Mouse (Mus musculus) liver, embryonic 12.5 days (tissue): Measurements from ENCODE around the gene Fam189b. TPM values are rescaled to one million over a fixed set of nuclear protein-coding genes. Genes with fewer than 3 reads are reported as not detected.

Source experiments
- ATAC-seq: fragments of 200-750 bp; cut with Nextera tagmentation; 2 replicates; pipeline ENCODE4 v1.8.0; 2017; ENCODE audit warnings: moderate number of reproducible peaks, mild to moderate bottlenecking, moderate library complexity
- H3K27ac ChIP-seq: fragments of 300-500 bp; sonication (generic); 2 replicates; pipeline ENCODE4 v1.5.1; 2016; ENCODE audit warnings: mild to moderate bottlenecking
- H3K27me3 ChIP-seq: fragments of 300-500 bp; sonication (generic); replicated peaks from 2 replicates; pipeline ENCODE4 v1.6.1; 2016; ENCODE audit warnings: mild to moderate bottlenecking, moderate library complexity
- H3K36me3 ChIP-seq: fragments of 300-500 bp; sonication (generic); 2 replicates; pipeline ENCODE4 v1.6.1; 2016; ENCODE audit warnings: mild to moderate bottlenecking, moderate library complexity
- H3K4me1 ChIP-seq: fragments of 300-500 bp; sonication (generic); 2 replicates; pipeline ENCODE4 v1.6.1; 2016
- H3K4me2 ChIP-seq: fragments of 300-500 bp; sonication (generic); 2 replicates; pipeline ENCODE4 v1.6.1; 2016; ENCODE audit warnings: mild to moderate bottlenecking, moderate library complexity
- H3K4me3 ChIP-seq: fragments of 300-500 bp; sonication (generic); 2 replicates; pipeline ENCODE4 v1.5.1; 2016; ENCODE audit warnings: mild to moderate bottlenecking, moderate library complexity
- H3K9ac ChIP-seq: fragments of 300-500 bp; sonication (generic); 2 replicates; pipeline ENCODE4 v1.6.1; 2016; ENCODE audit warnings: mild to moderate bottlenecking, moderate library complexity
- H3K9me3 ChIP-seq: fragments of 300-500 bp; sonication (generic); replicated peaks from 2 replicates; pipeline ENCODE4 v1.6.1; 2016; ENCODE audit warnings: mild to moderate bottlenecking, moderate library complexity
- WGBS: fragments of 180-500 bp; shearing (Covaris S2); methylation state at CpG from one replicate; pipeline ENCODE4 v1.1.7; 2016; ENCODE audit not compliant: insufficient replicate concordance; 5-methylcytosine and 5-hydroxymethylcytosine counted together
- polyA plus RNA-seq: library from polyadenylated mRNA; unstranded; fragments of >200 nt; fragmentation: Nextera tagmentation; extraction: Ambion mirVana; gene quantifications from 2 replicates; pipeline ENCODE4 v1.2.1, GENCODE M21; 2016

The Fam189b gene
- polyA plus RNA-seq, 1 experiment from 2014 or later, result 6.6 TPM

DNA sequence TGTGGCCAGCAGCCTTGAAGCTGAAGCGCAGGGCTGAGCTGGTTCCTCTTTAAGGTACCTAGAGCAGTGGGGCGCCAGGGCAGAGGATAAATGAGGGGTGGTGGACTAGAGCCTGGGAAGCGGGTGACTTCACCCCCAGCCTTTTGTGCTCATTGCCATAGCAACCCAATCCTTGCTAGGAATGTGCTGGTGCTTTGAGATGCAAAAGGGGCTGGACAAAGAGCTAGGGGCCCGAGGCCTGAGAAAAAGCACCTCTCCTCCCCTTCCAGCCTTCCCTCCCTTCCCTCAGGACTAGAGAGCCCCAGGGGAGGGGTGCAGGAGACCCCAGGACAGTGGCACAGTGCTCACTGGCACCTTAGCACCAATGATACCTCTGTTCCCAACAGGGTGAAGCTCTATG is 43.0 kb downstream of the Fam189b start:
- no peak overlapping the region for H3K4me2 ChIP-seq
- no peak overlapping the region for H3K9ac ChIP-seq
- no peak overlapping the region for H3K27ac ChIP-seq
- peaks cover 31% of the 10 kb centered on the region for H3K4me1 ChIP-seq
- ATAC-seq, result no peak
- H3K9me3 ChIP-seq, result no peaks in the 10 kb centered on the region
- no peaks in the 10 kb centered on the region for H3K36me3 ChIP-seq
- 29% methylated on average over 4 of the region's 4 CpGs for WGBS
- no peak overlapping the region for H3K4me3 ChIP-seq
- peaks cover 87% of the 10 kb centered on the region for H3K27me3 ChIP-seq

- H3K36me3 ChIP-seq, result no peaks in the 10 kb centered on the region
- H3K27ac ChIP-seq, result no peak overlapping the region
- H3K9ac ChIP-seq, result no peak overlapping the region
- 37% methylated on average over 11 of the region's 11 CpGs for WGBS
- no peaks in the 10 kb centered on the region for H3K9me3 ChIP-seq
- H3K4me1 ChIP-seq, result peaks cover 31% of the 10 kb centered on the region
- H3K27me3 ChIP-seq, result peaks cover 87% of the 10 kb centered on the region
- no peak for ATAC-seq
- no peak overlapping the region for H3K4me3 ChIP-seq
- H3K4me2 ChIP-seq, result 0 out of 2 replicates have a peak overlapping the region, but pooled peaks have one; percentile 9
Observed at GRCm38 (mm10) chr3:89226361-89226760, 43.4 kb downstream of the Fam189b start.

- 10% methylated on average over 21 of the region's 21 CpGs for WGBS
- Histone ChIP-seq H3K4me3 (peak within 1 kb of the TSS; percentile 55), H3K36me3 (no peaks in the 10 kb centered on the region), H3K9ac (peak within 1 kb of the TSS; percentile 1), H3K9me3 (no peaks in the 10 kb centered on the region), H3K4me2 (peak within 1 kb of the TSS; percentile 76), H3K4me1 (peaks cover 31% of the 10 kb centered on the region), H3K27ac (no peak within 1 kb of the TSS), H3K27me3 (peaks cover 89% of the 10 kb centered on the region)
- ATAC-seq, result no peak
Observed at GRCm38 (mm10) chr3:89226900-89227299, 44.0 kb downstream of the Fam189b start, which contains the start of gene Mtx1. Mtx1 (minus strand) TSS chr3:89227088.

GRCm38 (mm10) chr3:89227307-89228179 is 44.6 kb downstream of the Fam189b start:
- H3K9ac ChIP-seq, result peak overlapping the region; percentile 1
- H3K27me3 ChIP-seq, result peaks cover 95% of the 10 kb centered on the region
- peak overlapping the region; percentile 76 for H3K4me2 ChIP-seq
- peak; percentile 35 for ATAC-seq
- H3K9me3 ChIP-seq, result no peaks in the 10 kb centered on the region
- H3K36me3 ChIP-seq, result no peaks in the 10 kb centered on the region
- peaks cover 32% of the 10 kb centered on the region for H3K4me1 ChIP-seq
- H3K4me3 ChIP-seq, result peak overlapping the region; percentile 55
- 6% methylated on average over 41 of the region's 41 CpGs for WGBS
- H3K27ac ChIP-seq, result no peak overlapping the region

- WGBS, result under 1% methylated on average over 20 of the region's 20 CpGs
- peak; percentile 54 for ATAC-seq
- H3K4me2 ChIP-seq, result peak overlapping the region; percentile 76
- no peak overlapping the region for H3K27ac ChIP-seq
- H3K9ac ChIP-seq, result peak overlapping the region; percentile 59
- H3K27me3 ChIP-seq, result peaks cover 96% of the 10 kb centered on the region
- H3K4me1 ChIP-seq, result peaks cover 34% of the 10 kb centered on the region
- H3K4me3 ChIP-seq, result peak overlapping the region; percentile 55
- H3K36me3 ChIP-seq, result no peaks in the 10 kb centered on the region
- H3K9me3 ChIP-seq, result no peaks in the 10 kb centered on the region
Observed at GRCm38 (mm10) chr3:89228180-89228549, 45.2 kb downstream of the Fam189b start.

- H3K4me2 ChIP-seq, result peak within 1 kb of the TSS; percentile 76
- peaks cover 89% of the 10 kb centered on the region for H3K27me3 ChIP-seq
- peaks cover 34% of the 10 kb centered on the region for H3K4me1 ChIP-seq
- H3K9me3 ChIP-seq, result no peaks in the 10 kb centered on the region
- 40% methylated on average over 9 of the region's 10 CpGs for WGBS
- no peak for ATAC-seq
- peak within 1 kb of the TSS; percentile 55 for H3K4me3 ChIP-seq
- H3K9ac ChIP-seq, result peak within 1 kb of the TSS; percentile 59
- no peak within 1 kb of the TSS for H3K27ac ChIP-seq
- no peaks in the 10 kb centered on the region for H3K36me3 ChIP-seq
Observed at GRCm38 (mm10) chr3:89228836-89229235, 45.9 kb downstream of the Fam189b start, which contains the start of gene Muc1. Muc1 (plus strand) TSS chr3:89229057.

DNA sequence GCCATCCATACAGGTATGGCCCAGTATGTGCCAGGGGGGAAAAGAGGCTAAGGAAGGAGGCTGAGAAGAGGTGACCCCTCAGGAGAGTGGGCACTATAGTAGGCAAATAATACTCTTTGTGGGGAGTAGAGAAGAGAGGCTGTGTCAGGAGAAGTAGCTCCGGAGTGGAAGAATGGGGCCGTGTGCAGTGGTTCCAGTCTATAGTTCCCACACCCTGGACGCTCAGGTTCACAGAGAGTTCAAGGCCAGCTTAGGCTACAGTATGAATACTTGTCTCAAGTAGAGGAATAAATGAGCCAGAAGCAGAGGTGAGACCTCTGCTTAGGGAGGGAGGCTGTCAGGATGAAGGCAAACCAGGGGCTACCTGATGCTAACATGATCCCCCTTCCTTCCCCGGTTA is 46.3 kb downstream of the Fam189b start:
- Histone ChIP-seq H3K9ac (no peak overlapping the region), H3K27ac (no peak overlapping the region), H3K36me3 (no peaks in the 10 kb centered on the region), H3K4me3 (no peak overlapping the region), H3K4me2 (no peak overlapping the region), H3K4me1 (peaks cover 34% of the 10 kb centered on the region), H3K27me3 (peaks cover 89% of the 10 kb centered on the region), H3K9me3 (no peaks in the 10 kb centered on the region)
- WGBS, result 57% methylated on average over 4 of the region's 4 CpGs
- no peak for ATAC-seq

- Histone ChIP-seq H3K4me2 (no peak overlapping the region), H3K4me3 (no peak overlapping the region), H3K36me3 (no peaks in the 10 kb centered on the region), H3K9me3 (no peaks in the 10 kb centered on the region), H3K4me1 (peaks cover 34% of the 10 kb centered on the region), H3K27me3 (peaks cover 89% of the 10 kb centered on the region), H3K9ac (no peak overlapping the region), H3K27ac (no peak overlapping the region)
- 39% methylated on average over 2 of the region's 2 CpGs for WGBS
- no peak for ATAC-seq
Observed at GRCm38 (mm10) chr3:89230561-89230960, 47.6 kb downstream of the Fam189b start.

DNA sequence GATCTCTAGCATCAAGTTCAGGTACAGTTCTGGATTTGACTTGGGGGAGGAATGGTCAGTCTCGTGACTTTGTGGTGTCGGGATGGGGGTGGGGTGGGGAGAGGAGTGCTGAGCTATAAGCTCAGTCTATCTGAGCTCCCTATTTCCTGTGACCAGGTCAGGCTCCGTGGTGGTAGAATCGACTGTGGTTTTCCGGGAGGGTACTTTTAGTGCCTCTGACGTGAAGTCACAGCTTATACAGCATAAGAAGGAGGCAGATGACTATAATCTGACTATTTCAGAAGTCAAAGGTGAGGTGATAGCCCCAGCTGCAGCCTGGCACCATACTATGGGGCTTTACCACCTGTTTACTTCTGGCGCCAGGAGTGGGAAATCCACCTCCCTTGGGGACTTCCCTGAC is 48.4 kb downstream of the Fam189b start:
- H3K9ac ChIP-seq, result no peak overlapping the region
- WGBS, result 21% methylated on average over 7 of the region's 7 CpGs
- no peak overlapping the region for H3K4me2 ChIP-seq
- H3K4me3 ChIP-seq, result no peak overlapping the region
- H3K27ac ChIP-seq, result no peak overlapping the region
- peaks cover 29% of the 10 kb centered on the region for H3K4me1 ChIP-seq
- ATAC-seq, result no peak
- peaks cover 89% of the 10 kb centered on the region for H3K27me3 ChIP-seq
- no peaks in the 10 kb centered on the region for H3K9me3 ChIP-seq
- H3K36me3 ChIP-seq, result no peaks in the 10 kb centered on the region

DNA sequence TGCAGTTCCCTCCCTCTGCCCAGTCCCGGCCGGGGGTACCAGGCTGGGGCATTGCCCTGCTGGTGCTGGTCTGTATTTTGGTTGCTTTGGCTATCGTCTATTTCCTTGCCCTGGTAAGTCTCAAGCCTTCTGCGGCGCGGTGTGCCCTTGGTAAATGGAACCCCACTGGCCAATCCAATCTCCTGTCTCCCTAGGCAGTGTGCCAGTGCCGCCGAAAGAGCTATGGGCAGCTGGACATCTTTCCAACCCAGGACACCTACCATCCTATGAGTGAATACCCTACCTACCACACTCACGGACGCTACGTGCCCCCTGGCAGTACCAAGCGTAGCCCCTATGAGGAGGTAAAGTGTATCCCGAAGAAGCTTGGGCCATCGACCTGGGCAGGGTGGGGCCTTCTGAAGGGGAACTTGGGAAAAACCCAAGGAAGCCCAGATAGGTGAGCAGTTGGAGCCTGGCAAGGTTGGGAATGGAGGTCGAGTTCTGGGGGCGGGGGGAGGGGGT is 48.9 kb downstream of the Fam189b start:
- H3K4me1 ChIP-seq, result peaks cover 24% of the 10 kb centered on the region
- H3K4me3 ChIP-seq, result no peak overlapping the region
- peaks cover 89% of the 10 kb centered on the region for H3K27me3 ChIP-seq
- no peaks in the 10 kb centered on the region for H3K36me3 ChIP-seq
- H3K9ac ChIP-seq, result no peak overlapping the region
- ATAC-seq, result no peak
- 65% methylated on average over 16 of the region's 16 CpGs for WGBS
- H3K9me3 ChIP-seq, result no peaks in the 10 kb centered on the region
- H3K4me2 ChIP-seq, result no peak overlapping the region
- H3K27ac ChIP-seq, result no peak overlapping the region

DNA sequence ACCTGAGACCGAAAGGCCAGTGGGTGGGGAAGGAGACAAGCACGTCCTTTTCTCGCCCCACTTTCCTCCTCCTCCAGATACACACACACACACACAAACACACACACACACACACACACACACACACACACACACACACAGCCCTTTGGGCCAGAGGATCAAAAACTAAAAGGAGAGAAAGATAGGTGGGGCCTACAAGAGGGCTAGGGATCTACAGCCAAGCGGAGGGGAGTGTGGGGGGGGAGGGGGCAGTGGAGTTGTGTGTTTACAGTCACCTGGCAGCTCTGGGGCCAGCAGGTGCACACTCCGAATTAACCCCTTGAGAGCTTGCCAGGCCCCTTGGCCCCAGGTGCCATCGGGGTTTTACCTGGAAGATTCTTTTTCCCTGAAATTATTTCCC is 49.7 kb downstream of the Fam189b start:
- H3K9me3 ChIP-seq, result no peaks in the 10 kb centered on the region
- no peak overlapping the region for H3K9ac ChIP-seq
- no peak overlapping the region for H3K4me2 ChIP-seq
- H3K27me3 ChIP-seq, result peaks cover 85% of the 10 kb centered on the region
- no peak overlapping the region for H3K27ac ChIP-seq
- H3K4me3 ChIP-seq, result no peak overlapping the region
- WGBS, result 60% methylated on average over 5 of the region's 6 CpGs
- peaks cover 16% of the 10 kb centered on the region for H3K4me1 ChIP-seq
- no peaks in the 10 kb centered on the region for H3K36me3 ChIP-seq
- no peak for ATAC-seq

DNA sequence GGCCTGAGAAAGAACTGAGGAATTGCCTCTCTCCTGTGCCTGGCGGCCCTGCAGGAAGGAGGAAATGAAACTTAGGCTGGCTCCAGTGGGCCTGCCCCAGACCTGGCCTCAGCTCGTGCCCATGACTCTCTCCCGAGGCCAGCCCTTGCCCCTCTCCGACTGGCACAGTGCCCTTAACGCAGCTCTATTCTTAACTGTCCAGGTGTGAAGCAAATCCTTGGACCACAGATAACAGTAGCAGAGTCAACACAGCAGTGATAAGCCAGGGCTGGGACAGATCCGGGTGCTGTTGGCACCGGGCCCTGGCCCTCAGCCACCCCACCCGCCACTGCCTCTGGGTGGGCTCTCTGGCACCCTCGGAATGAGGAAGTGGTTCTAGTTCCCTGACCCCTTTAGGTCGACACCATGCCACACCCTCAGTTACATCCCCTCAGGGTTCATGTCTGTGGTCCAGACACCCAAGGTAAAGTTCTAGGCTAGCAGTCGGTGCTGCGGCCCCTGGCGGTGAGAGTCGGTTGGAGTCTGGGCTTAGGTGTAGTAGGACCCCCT is 50.7 kb downstream of the Fam189b start:
- H3K9ac ChIP-seq, result no peak overlapping the region
- no peak overlapping the region for H3K4me2 ChIP-seq

More for the DNA sequence above, 50.7 kb downstream of the Fam189b start:
- Histone ChIP-seq H3K36me3 (no peaks in the 10 kb centered on the region), H3K27me3 (peaks cover 85% of the 10 kb centered on the region), H3K9me3 (no peaks in the 10 kb centered on the region), H3K27ac (no peak overlapping the region), H3K4me3 (no peak overlapping the region), H3K4me1 (peaks cover 10% of the 10 kb centered on the region)
- no peak for ATAC-seq
- WGBS, result 50% methylated on average over 14 of the region's 14 CpGs
